Mouse (Mus musculus): ENCODE measurements at regions not wholly inside any gene's neighbourhood (a gene's known extent, or its start where the extent isn't known, plus 50 kb on each side); places are given as distances from the start of the nearest gene placed in this dataset.

- DNase-seq (ENCODE audit: low spot score) = peak; percentile 9
These were observed 466.0 kb downstream of the Efna5 start for GRCm38 (mm10) chr17:62415152-62415551.

- no peak for DNase-seq (ENCODE audit: low spot score)
These were observed 468.4 kb downstream of the Efna5 start for GRCm38 (mm10) chr17:62412666-62413180.

GRCm38 (mm10) chr17:62403739-62404138, 477.4 kb downstream of the Efna5 start:
- no peak for DNase-seq (ENCODE audit: low spot score)

DNA sequence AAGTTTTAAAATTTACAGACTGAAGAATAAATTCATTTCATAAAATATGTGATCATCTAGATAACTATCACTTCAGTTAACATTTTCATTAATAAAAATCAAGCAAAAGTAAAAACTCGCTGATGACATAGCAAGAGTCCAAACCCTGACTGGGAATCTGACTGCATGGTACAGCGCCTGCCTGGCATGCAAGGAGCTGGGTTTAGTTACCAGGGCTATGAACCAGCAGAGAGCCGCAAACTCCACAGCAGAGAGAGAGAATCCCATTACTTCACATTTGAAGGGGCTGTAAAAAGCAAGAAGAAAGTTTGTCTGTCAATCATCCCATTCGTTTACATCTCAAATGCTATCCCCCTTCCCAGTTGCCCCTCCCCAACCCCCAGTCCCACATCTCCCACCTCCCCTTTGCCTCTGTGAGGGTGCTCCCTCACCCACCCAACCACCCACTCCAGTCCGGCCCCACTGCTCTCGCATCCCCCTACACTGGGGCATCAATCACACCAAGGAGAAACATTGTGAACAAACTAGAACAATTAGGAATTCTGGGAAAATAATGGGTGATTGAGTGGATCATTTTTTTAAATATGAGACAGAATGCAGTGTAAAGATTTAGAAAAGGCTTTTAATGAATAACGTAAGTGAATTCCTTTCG, 487.6 kb downstream of the Efna5 start:
- DNase-seq (ENCODE audit: low spot score) = no peak

- no peak for DNase-seq (ENCODE audit: low spot score)
These were observed 497.1 kb downstream of the Efna5 start for GRCm38 (mm10) chr17:62384053-62384452.

DNA sequence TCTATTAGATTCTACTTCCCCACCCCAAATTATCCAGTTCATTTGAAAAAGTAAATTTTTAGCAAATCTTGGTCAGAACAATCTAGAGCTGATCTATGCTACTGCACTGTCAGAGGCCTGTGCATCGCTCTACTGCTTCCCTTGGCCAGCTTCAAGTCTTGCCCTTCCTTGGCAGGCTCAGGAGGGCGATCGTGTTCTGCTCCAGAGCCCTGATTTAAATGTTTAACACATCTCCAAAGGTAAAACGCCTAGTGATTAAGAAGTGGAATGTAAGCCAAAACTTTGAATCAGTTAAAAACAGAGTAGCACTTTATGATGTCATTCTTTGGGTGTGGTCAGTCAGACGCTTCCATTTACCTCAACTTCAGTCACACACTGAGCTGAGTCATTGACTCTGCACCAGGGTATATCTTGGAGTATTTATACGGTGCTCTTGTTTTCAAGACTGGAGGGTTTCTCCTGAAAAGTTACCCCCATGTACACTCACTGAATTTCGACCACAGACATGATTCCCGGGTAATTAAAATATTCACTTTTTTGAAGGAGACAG, 502.2 kb downstream of the Efna5 start:
- DNase-seq (ENCODE audit: low spot score) = no peak

DNA sequence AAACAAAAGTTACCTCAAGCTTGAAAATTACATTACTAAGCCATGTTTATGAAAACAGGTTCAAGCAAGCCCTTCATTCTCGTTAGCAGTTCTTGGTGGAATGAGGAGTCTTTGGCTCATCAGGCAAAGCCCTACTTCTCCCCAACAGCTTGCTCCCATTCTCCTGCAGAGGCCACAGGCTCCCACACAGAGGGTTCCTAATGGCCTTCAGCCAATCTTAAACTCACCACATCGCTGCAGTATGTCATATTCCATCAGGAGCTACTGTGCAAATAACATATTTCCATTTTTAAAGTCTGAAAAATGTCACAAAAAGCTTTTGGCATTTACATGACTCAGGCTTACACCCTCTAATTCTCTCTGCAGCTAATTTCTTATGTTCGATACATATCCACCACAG, 512.0 kb downstream of the Efna5 start:
- DNase-seq (ENCODE audit: low spot score) = no peak

GRCm38 (mm10) chr17:62367937-62368336, 513.2 kb downstream of the Efna5 start:
- no peak for DNase-seq (ENCODE audit: low spot score)

DNA sequence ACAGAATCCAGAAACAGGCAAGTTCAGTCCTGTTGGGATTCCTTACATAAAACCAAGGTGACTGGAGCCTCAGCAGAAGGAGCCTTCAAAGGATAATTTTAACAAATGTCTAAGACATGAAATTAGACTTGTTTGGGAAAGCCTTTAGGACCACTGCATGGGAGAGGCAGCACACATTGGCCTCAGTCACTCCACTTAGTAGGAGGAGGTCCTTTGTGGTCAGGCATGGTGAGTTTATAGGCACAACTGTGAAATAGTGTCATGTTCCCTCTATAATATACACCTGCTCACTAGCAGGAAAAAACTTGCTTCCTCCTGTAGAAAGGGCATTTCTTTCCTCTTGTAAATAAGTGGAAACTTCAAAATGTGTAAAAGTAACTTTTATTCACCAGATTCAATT, 522.8 kb downstream of the Efna5 start:
- no peak for DNase-seq (ENCODE audit: low spot score)

DNA sequence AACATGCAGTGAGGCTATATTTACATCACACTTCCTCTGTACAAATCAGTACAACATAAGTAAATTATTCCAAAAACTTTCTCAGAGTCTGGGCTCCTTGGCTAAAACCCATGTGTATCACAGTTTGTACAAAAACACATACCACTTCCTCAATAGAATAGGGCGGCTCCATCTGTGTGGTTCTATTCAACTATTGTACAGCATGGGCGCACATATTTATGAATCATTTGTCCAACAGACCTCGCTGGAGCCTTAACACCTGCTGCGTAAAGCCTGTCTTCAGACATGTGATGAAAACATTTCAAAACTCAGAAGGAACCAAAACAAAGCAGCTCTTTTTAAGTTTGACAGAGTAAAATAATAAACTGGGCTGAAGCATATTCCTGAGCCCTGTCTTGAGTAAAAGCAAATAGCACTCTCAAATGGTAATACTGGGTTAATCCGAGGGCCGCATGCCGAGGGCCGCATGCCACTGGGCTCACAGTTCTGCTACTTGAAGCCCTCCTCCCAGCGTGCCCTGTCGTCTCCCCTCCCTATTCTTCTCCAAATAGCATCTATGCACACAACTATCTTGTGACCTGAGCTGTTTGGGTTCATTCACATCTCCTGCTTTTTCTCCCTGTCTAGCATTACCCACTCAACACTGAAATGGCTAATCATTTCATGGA, 543.1 kb downstream of the Efna5 start:
- no peak for DNase-seq (ENCODE audit: low spot score)

- DNase-seq (ENCODE audit: low spot score) = no peak
These were observed 550.9 kb downstream of the Efna5 start for GRCm38 (mm10) chr17:62330226-62330625.

DNA sequence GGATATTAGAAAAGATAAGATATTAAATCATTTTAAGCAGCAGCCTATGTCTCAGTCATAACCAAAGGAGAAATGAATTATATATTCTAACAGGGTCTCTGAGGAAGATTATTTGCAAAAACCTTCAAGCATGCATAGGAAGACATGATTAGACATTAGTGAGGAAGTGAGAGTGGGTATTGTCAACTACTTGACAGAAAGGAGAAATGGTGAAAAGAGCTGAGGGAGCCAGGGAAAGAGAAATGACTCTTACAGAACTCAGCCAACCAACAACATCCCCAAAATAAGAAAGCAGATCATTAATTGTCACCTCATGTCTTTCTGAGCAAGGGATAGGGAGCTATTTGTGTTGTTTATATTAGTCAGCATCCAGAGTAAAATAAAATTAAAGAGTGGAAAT, 554.3 kb downstream of the Efna5 start:
- DNase-seq (ENCODE audit: low spot score) = no peak

DNA sequence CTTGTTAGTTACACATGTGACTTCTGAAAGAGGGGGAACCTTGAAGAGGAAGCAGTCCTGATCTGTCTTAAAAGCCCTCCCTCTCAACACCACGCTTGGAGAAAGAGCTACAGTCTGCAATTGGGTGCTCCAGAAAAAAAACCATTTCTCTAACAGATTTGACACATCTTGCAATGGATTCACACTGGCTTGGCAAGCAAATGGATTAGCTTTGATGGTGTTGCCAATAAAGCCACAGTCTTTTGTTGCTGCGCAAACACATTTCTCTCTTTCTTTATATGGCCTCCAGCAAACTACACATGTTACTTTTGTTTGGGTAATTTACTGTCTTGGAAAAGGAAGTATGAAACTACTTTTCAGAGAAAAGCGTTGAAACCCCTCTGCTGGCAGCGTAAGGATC, 562.1 kb downstream of the Efna5 start:
- no peak for DNase-seq (ENCODE audit: low spot score)

- DNase-seq (ENCODE audit: low spot score) = no peak
These were observed 571.1 kb downstream of the Efna5 start for GRCm38 (mm10) chr17:62310059-62310458.

- DNase-seq (ENCODE audit: low spot score) = no peak
These were observed 574.0 kb downstream of the Efna5 start for GRCm38 (mm10) chr17:62307111-62307510.

DNA sequence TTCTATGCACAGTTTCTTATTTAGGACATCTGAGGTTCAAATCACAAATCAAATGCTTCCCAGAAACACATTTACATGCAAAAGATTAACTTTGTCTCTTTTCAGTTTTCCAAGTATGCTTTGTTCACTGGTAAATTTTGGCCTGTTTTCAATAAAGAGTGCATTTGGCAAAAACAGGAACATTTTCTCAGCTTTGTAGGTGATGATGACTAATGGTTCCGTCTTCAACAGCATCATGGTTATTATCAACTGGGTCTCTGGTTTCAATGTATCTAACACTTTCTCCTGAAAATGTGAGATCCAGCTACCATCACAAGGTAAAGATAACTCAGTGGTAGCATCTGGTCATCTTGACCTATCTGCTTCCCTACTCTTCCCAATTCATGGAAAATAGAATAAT, 574.6 kb downstream of the Efna5 start:
- DNase-seq (ENCODE audit: low spot score) = no peak

DNA sequence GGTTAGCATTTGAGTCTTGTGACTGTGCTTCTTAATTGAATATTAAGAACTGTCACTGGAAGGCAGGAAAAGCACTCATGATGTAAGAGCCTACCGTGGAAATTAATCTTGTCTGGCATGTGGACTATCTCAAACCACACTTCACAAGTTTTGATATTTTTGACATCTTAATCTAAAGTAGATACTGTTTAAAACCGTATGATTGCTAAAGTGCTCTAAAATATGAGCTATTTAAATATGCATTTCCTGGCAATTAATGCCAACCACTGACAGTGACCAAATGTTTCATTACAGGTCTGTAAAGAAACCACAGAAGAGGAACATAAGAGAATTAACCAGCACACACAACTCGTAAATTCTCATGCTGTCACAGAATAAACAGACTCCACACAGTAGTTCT, 576.0 kb downstream of the Efna5 start:
- DNase-seq (ENCODE audit: low spot score) = no peak

GRCm38 (mm10) chr17:62304073-62304472, 577.0 kb downstream of the Efna5 start:
- no peak for DNase-seq (ENCODE audit: low spot score)

- no peak for DNase-seq (ENCODE audit: low spot score)
These were observed 581.2 kb downstream of the Efna5 start for GRCm38 (mm10) chr17:62299875-62300274.

DNA sequence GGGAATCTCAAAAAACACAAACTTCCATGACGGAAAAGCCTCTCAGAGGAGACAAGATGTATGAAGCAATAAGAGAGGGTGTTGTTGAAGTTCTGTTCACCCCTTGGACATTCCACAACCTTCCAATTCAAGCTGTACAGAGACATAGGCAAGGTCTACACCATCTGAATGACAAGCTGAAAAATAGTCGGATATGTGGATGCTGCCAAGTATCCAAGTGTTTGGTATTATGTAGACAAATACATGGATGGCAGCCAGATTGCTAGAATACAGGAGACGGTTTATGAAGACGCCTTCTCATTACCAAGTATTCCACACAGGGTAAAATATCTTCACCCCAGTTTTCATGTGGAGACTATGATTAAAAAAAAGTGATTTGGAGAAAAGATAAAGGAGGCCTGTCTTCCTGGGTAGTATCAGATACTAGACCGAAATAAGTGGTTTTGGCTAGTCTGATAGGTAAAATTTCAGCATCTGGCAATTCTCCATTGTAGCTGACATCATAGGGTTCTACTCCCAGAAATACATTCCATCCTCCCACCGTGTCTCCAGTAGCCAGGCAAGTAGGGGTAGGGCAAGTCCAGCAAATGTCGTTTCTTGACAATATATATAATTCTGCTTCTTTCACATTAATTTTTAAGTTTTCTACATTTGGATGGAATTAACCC, 583.6 kb downstream of the Efna5 start:
- DNase-seq (ENCODE audit: low spot score) = no peak

GRCm38 (mm10) chr17:62295412-62295811, 585.7 kb downstream of the Efna5 start:
- DNase-seq (ENCODE audit: low spot score) = no peak

GRCm38 (mm10) chr17:62292703-62293102, 588.4 kb downstream of the Efna5 start:
- DNase-seq (ENCODE audit: low spot score) = no peak

- no peak for DNase-seq (ENCODE audit: low spot score)
These were observed 593.5 kb downstream of the Efna5 start for GRCm38 (mm10) chr17:62287666-62288065.

All from testis, postnatal 14 days (tissue).